Mouse (Mus musculus) fibroblast of lung, adult 2 months (primary cell): ENCODE data around the gene Drap1.

Experiments used
- DNase-seq: peaks from one replicate; pipeline ENCODE4 v3.0.0-alpha.2; 2011; ENCODE audit warnings: low read depth

Drap1 gene

DNA sequence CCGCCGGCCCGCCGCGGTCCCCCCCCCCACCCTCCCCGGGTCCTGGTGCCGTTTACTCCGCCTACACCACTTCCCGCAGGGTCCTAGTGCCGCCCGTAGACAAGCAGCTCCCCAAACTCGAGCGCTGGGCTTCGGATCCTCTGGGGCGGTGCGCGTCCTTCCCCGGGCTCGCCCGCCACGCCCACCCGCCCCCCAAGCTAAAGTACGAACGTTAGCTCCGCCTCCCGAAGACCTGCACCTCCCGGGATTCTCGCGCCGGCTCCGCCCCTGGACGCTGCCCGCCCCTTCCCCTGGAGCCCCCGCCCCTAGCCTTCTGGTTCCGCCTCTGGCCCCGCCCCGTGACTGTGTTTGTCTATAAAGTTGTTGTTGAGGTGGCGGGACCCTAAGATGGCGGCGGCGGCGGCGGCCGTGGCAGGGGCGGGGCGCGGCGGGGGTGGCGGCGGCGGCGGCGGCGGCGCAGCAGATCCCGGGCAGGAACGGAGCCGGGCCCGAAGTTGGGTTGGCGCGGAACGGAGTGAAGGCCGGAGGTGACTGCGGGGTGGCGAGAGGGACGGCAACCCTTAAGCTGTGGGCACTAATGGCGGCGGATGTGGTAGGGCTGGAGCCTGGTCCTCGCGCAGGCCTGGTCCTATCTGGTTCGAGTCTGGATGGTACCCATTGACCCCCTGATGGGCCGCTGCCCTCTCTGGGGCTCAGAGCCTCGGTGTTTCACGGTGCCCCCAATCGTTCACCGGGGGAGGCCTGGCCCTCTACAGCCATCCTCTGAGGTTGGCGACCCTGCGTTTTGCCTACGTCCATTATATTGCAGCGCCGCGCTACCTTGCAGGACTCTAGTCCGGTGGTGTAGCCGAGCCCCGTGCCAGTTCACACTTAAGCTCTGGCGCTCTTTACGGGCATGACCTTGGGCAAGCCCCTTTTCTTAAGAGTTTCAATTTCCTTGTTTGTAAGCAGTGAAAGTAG, at the start of gene Drap1, which contains the start of gene AI837181:
TSS of gene Drap1 (minus strand) at position 198 of the 960 bp plus-strand sequence.
TSS of gene AI837181 (plus strand) at position 363 of the 960 bp plus-strand sequence.
- DNase-seq, result no peak

GRCm38 (mm10) chr19:5473720-5474119, 48.9 kb upstream of the Drap1 start, which contains the start of gene Efemp2:
Efemp2 (plus strand) TSS chr19:5473954.
- DNase-seq, result peak; percentile 68

DNA sequence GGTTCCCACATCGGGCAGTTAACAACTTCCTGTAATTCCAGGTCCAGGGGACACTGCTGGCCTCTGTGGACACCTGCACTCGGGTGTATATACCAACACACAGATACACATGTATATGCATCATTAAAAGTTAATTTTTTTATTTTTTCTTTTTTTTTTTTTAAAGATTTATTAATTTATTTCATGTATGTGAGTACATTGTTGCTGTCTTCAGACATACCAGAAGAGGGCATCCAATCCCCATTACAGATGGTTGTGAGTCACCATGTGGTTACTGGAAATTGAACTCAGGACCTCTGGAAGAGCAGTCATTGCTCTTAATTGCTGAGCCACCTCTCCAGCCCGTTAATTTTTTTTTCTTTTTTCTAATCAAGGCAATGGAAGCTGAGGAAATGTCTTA, 48.1 kb upstream of the Drap1 start:
- no peak for DNase-seq

DNA sequence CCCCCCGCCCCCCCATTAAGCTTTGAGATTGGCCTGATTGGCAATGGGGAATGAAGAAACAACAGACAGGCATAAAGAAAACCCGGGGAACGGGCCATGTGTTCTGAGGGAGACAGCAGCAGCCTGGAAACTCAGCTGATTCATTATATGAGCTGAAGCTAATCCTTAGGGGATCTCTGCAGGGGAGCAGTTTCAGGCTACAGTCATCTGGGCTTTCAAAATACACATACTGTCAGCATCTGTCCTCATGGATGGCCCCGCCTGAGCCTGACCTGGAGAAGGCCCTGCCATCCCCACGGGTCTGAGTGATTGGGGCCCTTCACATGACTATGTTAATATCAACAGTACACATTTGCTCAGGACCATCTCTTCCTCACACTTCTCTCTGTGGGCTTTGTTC, 47.1 kb upstream of the Drap1 start:
- DNase-seq, result no peak

- DNase-seq, result no peak
Observed at GRCm38 (mm10) chr19:5468374-5468773, 43.6 kb upstream of the Drap1 start, which contains the start of gene Ctsw. Ctsw (minus strand) TSS chr19:5468507.

- DNase-seq, result no peak
Observed at GRCm38 (mm10) chr19:5466916-5467500, 42.2 kb upstream of the Drap1 start.

DNA sequence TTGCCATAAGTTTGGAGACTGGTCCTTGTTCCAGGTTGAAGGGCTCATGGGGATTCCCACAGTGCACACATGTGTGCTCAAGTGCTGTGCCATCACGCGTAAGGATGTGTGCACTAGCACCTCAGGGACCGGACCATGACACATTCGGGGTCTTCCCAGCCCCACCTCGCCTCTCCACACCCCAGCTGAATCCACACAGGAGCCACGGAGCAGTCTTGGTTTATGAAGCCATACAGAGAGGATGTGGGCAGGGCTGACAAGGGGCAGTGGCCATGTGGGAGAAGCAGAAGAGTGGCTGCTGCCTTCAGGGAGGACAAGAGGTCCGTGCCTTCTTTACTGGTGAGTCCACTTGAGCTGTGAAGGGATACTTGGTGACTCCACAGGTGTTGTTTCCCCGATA, 40.3 kb upstream of the Drap1 start:
- no peak for DNase-seq

DNA sequence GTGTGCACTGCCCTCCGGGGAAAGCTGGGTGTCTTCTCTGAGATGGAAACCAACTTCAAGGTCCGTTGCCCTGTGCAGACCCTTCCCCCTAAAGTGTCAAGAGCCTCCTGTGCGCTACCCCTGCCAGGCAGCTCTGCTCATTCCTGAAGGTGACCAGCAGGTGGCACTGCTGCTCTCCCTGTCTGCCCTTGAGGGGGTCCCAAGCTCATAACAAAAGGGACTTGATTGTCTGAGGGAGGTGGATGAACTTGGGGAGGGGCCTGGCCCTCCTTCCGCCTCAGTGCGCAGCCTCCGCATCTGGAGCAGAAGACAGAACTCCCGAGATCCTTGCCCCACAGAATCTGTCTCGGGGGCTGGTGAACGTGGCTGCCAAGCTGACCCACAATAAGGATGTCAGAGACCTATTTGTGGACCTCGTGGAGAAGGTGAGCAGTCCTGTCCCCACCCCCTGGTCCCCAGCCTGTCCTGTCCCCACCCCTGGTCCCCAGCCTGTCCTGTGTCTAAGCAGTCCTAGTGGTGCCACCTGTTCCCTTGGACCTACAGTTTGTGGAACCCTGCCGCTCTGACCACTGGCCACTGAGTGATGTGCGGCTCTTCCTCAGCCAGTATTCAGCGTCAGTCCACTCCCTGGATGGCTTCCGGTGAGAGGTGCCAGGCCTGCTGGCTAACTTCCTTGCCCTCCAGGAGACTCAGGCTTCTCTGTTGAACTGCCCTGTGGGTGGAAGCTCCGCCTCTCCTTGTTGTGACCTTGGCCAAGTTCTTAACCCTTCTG, 39.2 kb upstream of the Drap1 start:
- DNase-seq, result no peak

- DNase-seq, result no peak
Observed at GRCm38 (mm10) chr19:5463212-5463611, 38.4 kb upstream of the Drap1 start.

DNA sequence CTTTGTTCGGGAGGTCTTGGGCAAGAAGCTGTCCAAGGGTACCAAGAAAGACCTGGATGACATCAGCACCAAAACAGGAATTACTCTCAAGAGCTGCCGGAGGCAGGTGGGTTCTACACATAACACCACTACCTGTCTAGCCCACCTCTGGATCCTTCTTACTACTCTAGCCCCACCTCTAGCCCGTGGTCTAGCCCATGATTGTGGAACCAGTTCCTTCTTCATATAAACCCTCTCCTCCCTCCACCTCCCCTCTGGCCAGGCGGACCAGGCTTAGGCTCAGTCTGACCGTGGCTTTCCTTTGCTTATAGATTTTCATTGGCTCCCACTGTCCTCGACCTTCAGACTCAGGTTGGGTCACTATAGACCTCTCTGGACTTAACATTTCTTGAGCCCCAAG, 36.6 kb upstream of the Drap1 start:
- no peak for DNase-seq

DNA sequence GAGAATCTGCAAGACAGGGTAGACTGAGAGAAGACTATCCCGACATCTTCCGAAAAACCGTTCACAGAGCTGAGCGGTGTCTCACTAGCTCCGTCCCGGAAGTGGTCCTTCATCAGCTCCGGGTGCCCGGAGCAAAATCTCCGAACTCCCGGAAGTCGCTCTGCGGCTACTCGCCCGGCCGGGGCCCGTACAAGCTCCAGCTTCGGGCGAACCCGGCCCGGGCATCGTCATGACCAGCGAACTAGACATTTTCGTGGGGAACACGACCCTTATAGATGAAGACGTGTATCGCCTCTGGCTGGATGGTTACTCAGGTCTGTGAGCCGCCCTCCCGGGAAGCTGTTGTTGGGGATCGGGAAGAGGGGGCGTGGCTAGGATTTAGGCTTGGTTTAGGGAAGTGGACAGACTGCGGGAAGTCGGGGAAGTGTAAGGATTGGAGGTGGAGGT, 35.7 kb upstream of the Drap1 start, which contains the start of gene Fibp:
TSS of gene Fibp (plus strand) at position 151 of the 447 bp plus-strand sequence.
- peak; percentile 70 for DNase-seq

- no peak for DNase-seq
Observed at GRCm38 (mm10) chr19:5459896-5460295, 35.1 kb upstream of the Drap1 start.

DNA sequence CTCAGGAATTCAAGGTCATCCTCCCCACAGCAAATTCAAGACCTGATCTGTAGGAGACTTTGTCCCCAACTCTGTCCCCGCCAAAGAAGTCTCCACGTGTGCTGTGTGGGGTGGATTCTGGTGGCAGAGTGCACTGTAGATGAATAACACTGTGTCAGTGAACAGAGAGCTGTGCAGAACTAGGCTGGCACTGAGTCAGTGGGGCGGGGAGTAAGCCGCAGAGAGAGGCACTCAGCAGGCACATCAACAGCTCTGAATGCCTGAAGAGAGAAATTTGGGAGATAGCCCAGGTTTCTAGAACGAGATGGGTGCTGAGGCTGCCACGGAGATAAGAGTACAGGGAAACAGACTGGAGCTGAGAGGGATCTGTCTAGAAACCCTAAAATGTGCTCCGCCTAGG, 34.2 kb upstream of the Drap1 start:
- DNase-seq, result no peak

GRCm38 (mm10) chr19:5457746-5458442, 33.1 kb upstream of the Drap1 start, which contains the start of gene Ccdc85b:
Ccdc85b (minus strand) TSS chr19:5457894.
- no peak for DNase-seq

DNA sequence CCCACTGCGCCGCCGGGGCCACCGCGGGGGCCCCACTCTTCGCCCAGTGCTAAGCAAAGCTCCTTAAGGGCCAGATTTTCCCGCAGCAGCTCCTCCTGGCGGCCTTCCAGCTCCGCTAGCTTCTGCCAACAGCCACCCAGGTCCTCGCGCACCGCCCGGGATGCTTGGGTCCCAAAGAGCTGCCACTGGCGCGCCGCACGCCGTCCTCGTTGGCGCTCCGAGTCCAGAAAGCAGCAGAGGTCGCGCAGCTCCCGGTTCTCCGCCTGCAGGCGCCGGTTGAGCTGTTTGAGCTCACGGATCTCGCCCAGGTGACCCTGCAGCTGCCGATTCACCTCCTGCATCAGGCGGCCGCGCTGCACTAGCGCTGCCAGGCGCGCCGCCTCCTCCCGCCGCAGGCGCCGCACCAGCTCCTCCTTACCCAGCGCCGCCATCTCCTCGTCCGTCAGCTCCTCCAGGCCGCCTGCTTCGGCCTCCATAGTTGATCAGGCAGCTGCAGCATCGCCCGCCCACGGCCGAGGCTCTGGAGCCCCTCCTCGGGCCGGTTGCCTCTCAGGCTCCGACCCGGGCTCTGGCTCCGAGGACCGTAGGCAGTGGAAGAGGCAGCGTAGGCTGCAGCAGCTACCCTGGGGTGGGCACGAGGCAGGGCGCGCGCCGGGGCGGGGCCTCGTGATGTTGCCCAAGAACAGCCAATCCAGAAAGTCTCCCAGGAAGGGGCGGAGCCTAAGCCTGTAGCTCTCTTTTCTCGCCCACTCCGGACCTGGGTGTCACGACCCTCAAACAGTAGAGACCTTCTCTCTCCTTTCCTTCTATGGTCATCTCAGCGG, 32.4 kb upstream of the Drap1 start:
- DNase-seq, result peak; percentile 70

DNA sequence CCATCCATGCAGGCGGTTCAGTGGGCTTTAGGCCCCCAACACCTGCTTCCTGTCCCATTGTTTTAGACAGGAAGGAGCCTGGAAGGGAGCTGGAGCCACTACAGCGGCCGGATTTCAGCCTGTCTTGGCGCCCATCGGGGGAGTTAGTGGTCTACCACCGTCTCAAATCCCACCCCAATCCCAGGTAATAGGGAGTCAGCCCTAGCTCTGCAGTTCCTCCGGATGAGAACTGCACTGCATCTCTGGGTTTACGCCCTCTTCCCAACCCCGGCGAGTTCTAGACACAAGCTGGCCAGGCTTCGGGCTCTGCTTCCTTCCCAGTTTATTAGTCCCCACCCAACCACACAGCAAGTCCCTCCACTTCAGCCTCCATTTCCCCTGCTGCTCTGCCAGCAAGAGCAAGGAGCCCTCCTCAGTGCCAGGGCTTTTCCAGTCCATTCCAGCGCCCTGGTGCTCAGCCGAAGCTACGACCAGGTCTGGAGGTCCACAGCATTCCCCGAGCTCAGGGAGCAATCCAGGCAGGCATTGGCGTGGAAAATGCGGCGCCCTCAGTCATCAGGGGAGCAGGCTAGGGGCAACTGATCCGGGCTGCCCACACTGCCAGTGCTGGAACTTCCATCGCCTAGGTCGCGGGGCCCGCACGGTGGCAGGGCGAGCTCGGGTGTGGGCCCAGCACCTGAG, 31.6 kb upstream of the Drap1 start:
- no peak for DNase-seq

GRCm38 (mm10) chr19:5455568-5455967, 30.8 kb upstream of the Drap1 start:
- DNase-seq, result no peak

DNA sequence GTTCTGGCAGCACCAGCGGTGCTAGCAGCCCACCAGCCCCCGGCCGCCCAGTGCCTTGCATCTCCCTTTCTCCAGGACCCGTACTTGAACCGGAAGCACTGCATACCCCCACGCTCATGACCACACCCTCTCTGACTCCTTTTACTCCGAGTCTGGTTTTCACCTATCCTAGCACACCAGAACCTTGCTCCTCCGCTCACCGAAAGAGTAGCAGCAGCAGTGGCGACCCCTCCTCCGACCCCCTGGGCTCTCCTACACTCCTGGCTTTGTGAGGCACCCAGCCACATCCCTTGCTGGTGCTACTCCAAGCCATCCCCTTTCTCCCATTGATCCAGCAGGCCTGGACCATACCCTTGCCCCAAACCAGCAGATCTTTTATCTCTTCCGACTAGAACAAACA, 30.3 kb upstream of the Drap1 start:
- DNase-seq, result no peak

DNA sequence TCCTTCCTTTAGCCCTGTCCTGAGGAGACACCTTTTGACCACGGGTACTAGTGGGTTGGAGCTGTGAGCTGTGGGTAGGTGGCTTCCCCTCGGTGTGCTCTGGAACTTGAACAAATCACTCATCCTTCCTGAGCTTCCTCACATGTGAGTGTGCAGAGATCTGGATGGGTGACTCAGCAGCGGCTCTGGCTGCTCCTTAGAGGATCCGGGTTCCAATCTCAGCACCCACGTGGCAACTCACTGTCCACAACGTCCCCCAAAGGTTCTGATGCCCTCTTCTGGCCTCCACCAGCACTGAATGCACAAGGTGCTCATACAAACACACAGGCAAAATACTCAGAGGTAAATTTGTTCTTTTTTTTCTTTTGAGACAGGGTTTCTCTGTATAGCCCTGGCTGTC, 27.0 kb upstream of the Drap1 start:
- no peak for DNase-seq

GRCm38 (mm10) chr19:5449673-5450072, 24.9 kb upstream of the Drap1 start:
- no peak for DNase-seq
